Mouse (Mus musculus) adrenal gland, postnatal 0 days (tissue): ENCODE data around the gene Smtnl1. TPM values are rescaled to one million over a fixed set of nuclear protein-coding genes. Genes with fewer than 3 reads are reported as not detected.

Experiments
- polyA plus RNA-seq: library from polyadenylated mRNA; unstranded; fragments of >200 nt; fragmentation: Nextera tagmentation; extraction: Ambion mirVana; gene quantifications from 2 replicates; pipeline ENCODE4 v1.2.1, GENCODE M21; 2015

Gene Smtnl1
- polyA plus RNA-seq: 0.95 TPM in 1 of 2 replicates, not detected in the other

DNA sequence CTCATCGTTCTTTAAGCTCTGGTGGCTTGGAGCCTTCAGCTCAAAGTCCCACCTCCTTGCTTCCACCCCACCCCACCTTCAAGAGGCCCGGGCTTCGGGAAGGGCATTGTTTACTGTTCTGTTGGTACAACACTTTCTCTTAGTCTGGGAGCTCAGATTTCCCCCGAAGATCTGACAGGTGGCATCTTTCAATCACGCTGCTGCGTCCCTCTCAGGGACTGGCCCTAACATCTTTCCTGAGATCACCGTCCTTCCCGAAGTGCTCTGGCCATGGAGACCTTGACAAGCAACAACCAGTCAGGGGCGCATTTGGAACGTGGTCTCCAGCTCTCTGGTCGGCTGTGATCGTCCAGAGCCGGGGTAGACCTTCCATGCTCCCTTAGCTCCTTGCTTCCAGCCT, at the start of gene Smtnl1:
Gene Smtnl1, minus strand, starts transcription at position 101 of the 400 bp plus-strand sequence.

DNA sequence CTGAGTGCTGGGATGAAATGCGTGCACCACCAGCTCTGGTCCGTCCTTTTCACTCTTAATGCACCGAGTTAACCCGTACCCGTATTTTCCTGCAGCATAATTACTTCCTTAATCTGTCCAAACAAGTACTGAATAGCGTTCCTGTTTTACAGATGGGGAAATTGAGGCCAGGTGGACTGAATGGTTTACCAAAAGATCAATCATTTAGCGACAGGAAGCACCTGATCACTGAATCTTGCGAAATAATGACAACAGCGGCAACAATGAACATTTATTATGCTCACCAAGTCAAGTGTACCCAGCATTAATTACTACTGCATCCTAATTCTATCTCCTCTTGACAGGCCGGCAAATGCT, 16.1 kb upstream of the Smtnl1 start, which contains the start of gene Slc43a1:
Gene Slc43a1, plus strand, starts transcription at position 258 of the 357 bp plus-strand sequence.

DNA sequence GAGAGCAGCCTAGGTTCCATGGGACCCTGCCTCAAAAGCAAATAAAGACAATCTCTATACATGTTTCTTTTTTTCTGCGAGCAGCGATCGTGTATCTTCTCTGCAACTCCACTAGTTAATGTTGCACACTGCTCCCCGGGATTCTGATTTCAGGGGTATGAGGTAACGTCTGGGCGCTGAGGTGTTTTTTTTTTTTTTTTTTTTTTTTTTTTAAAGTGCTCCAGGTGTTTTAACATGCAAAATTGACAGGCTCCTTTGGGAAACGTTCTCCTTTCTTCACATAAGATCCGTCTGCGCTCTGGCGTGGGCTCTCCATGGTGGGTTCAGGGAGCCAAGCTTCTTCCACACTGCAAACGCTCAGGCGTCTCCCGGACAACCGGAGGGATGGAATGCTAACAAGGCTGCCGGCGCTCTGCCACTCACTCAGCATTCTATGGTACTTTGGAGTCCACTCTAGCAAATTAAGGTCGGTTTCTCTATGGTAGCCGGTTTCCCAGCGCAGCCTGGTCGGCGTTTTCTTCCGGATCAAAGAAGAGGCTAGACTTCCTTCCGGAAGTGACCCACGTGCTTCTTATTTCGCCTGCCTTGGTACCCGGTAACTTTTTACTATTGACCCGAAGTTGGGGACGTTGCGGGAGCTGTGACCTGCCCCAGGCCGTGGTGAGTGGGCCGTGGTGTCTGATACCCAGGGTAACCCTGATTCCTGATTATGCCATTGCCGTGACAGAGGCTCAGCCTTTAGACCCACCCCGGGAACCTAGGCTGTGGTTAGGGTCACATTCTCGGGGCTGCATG, 4.2 kb upstream of the Smtnl1 start, which contains the start of gene Timm10:
Gene Timm10, plus strand, starts transcription at position 510 of the 795 bp plus-strand sequence.

DNA sequence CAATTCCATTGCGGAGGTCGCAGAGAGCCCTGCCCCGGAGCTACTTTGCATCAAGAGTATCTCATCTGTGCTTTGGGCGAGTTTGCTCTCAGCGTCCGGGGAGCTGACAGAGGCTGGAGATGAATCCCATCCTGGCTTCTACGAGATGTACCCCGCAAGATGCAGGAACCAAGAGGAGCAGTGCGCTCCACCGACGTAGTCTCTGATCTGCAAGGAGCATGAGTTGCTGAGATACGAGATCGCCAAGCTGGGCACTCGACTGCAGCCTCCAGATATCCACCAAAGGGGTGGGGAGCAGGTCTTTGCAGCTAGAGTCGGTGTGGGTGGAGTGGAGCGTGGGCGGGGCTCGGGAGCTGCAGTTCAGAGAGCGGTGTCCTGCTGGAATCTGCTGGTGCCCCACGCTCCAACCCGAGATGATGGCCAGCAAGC, 23.9 kb downstream of the Smtnl1 start, which contains the start of gene Ube2l6:
Gene Ube2l6, plus strand, starts transcription at position 336 of the 429 bp plus-strand sequence.

DNA sequence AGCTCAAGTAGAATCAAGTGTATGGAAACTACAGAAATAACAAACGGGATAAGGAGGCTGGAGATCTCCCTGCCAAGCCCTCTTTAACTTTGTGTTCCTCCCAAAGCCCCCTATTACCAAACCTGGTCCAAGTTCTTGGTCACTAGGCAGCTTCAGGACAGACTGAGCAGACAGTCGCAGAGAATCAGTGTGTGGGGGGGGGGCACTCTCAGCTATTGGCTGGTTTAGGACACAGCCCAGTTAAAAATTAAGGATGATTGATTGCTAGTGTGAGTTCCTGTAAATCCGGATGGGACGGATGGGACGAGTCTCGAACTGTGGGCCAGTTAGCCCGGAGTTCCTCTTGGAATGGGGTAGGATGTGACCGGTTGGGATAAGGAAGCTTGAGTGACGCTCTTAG, 47.2 kb downstream of the Smtnl1 start, which contains the start of gene Serping1:
Gene Serping1, minus strand, starts transcription at position 204 of the 400 bp plus-strand sequence.

Other genes with a start within 250 kb of the Smtnl1 start
- 25.1 and 30.6 TPM in 2 replicates for gene Ctnnd1, start 171.9 kb downstream of the Smtnl1 start, polyA plus RNA-seq
- gene Btbd18, start 163.6 kb downstream of the Smtnl1 start, polyA plus RNA-seq: 0.08 and 0.09 TPM in 2 replicates
- 175 and 211 TPM in 2 replicates for gene Selenoh, start 151.9 kb downstream of the Smtnl1 start, polyA plus RNA-seq
- gene Gm28635, start 144.6 kb downstream of the Smtnl1 start, polyA plus RNA-seq: not detected in 2 replicates
- gene Med19, start 144.2 kb downstream of the Smtnl1 start, polyA plus RNA-seq: 18.0 and 23.4 TPM in 2 replicates
- 93.5 and 140 TPM in 2 replicates for gene Tmx2, start 143.5 kb downstream of the Smtnl1 start, polyA plus RNA-seq
- 13.4 and 19.9 TPM in 2 replicates for gene Zdhhc5, start 107.5 kb downstream of the Smtnl1 start, polyA plus RNA-seq
- gene Clp1, start 95.3 kb downstream of the Smtnl1 start, polyA plus RNA-seq: 19.0 and 23.4 TPM in 2 replicates
- gene Ypel4, start 88.6 kb downstream of the Smtnl1 start, polyA plus RNA-seq: 6.7 and 9.9 TPM in 2 replicates
- 4.4 and 6.0 TPM in 2 replicates for gene Gm19426, start 79.0 kb downstream of the Smtnl1 start, polyA plus RNA-seq
- gene Serping1, start 47.2 kb downstream of the Smtnl1 start, polyA plus RNA-seq: 239 and 418 TPM in 2 replicates
- gene Ube2l6, start 23.8 kb downstream of the Smtnl1 start, polyA plus RNA-seq: 87.6 and 101 TPM in 2 replicates
- 55.4 and 80.7 TPM in 2 replicates for gene Timm10, start 4.3 kb upstream of the Smtnl1 start, polyA plus RNA-seq
- 9.4 and 10.7 TPM in 2 replicates for gene Slc43a1, start 16.2 kb upstream of the Smtnl1 start, polyA plus RNA-seq
- gene Rtn4rl2, start 64.1 kb upstream of the Smtnl1 start, polyA plus RNA-seq: 1.1 and 1.3 TPM in 2 replicates
- 60.8 and 62.7 TPM in 2 replicates for gene Slc43a3, start 113.9 kb upstream of the Smtnl1 start, polyA plus RNA-seq
- gene Prg2, start 157.8 kb upstream of the Smtnl1 start, polyA plus RNA-seq: 1.3 and 1.7 TPM in 2 replicates
- not detected in 2 replicates for gene Prg3, start 165.6 kb upstream of the Smtnl1 start, polyA plus RNA-seq
- 81.0 and 119 TPM in 2 replicates for gene Ssrp1, start 214.6 kb upstream of the Smtnl1 start, polyA plus RNA-seq
- 0.63 and 0.68 TPM in 2 replicates for gene P2rx3, start 214.8 kb upstream of the Smtnl1 start, polyA plus RNA-seq
- 20.9 and 23.5 TPM in 2 replicates for gene Tnks1bp1, start 225.4 kb upstream of the Smtnl1 start, polyA plus RNA-seq